Mouse (Mus musculus) G1E (cell line): ENCODE data around the gene Mks1. TPM values are rescaled to one million over a fixed set of nuclear protein-coding genes. Genes with fewer than 3 reads are reported as not detected.

Experiments used
- ATAC-seq: 2 replicates; pipeline ENCODE4 v1.8.0; 2016; ENCODE audit warnings: mild to moderate bottlenecking; ENCODE audit not compliant: insufficient number of reproducible peaks, poor library complexity, low FRiP score, severe bottlenecking; ENCODE audit errors: extremely low read depth
- DNase-seq: peaks from one replicate; pipeline ENCODE4 v3.0.0; 2012; ENCODE audit warnings: low spot score
- H3K27me3 ChIP-seq: 2 replicates; pipeline ENCODE4 v1.6.1; 2012; ENCODE audit warnings: mild to moderate bottlenecking, low read length, inconsistent platforms; ENCODE audit not compliant: insufficient read depth
- H3K36me3 ChIP-seq: replicated peaks from 2 replicates; pipeline ENCODE3; 2012; ENCODE audit warnings: mild to moderate bottlenecking, inconsistent platforms
- H3K4me1 ChIP-seq: 2 replicates; pipeline ENCODE4 v1.6.1; 2012; ENCODE audit warnings: low read depth, low read length, inconsistent platforms, mixed read lengths; ENCODE audit not compliant: insufficient read depth
- H3K4me3 ChIP-seq: 2 replicates; pipeline ENCODE4 v1.5.1; 2012; ENCODE audit warnings: low read depth, mild to moderate bottlenecking, inconsistent platforms, low read length, moderate library complexity, mixed read lengths
- H3K9me3 ChIP-seq: replicated peaks from 2 replicates; pipeline ENCODE4 v1.6.1; 2012; ENCODE audit warnings: inconsistent platforms
- CTCF ChIP-seq: IDR thresholded peaks from 2 replicates; pipeline ENCODE4 v1.5.1; 2012; ENCODE audit warnings: low read depth, low read length, inconsistent platforms, mixed read lengths
- GATA1 ChIP-seq: IDR thresholded peaks from 2 replicates; pipeline ENCODE4 v1.6.1; 2012; ENCODE audit warnings: borderline replicate concordance, low read length, inconsistent platforms, mixed read lengths
- GATA2 ChIP-seq: IDR thresholded peaks from 2 replicates; pipeline ENCODE4 v1.6.1; 2012; ENCODE audit warnings: low read depth, low read length, inconsistent platforms, borderline replicate concordance
- POLR2AphosphoS5 ChIP-seq: IDR thresholded peaks from 2 replicates; pipeline ENCODE4 v1.6.1; 2012; ENCODE audit warnings: low read depth, low read length, inconsistent platforms; ENCODE audit not compliant: insufficient replicate concordance
- TAL1 ChIP-seq: conservative IDR thresholded peaks from 2 replicates; pipeline ENCODE4 v1.6.1; 2012; ENCODE audit warnings: low read depth, low read length, inconsistent platforms, mixed read lengths
- polyA plus RNA-seq: library from polyadenylated mRNA; stranded (reverse); fragments of >175 nt; gene quantifications from 2 replicates; pipeline ENCODE4 v1.2.3, GENCODE M21; 2012
- total RNA-seq, 2 experiments: library from RNA; stranded (forward) in 1 of 2; stranded (reverse) in 1 of 2; fragments of 200-1000 nt in 1 of 2; fragments of >200 nt in 1 of 2; fragmentation: Nextera tagmentation in 1 of 2; gene quantifications; 2 replicates each; pipeline ENCODE4 v1.2.3; 2014 to 2017

Mks1 gene
- total and polyA plus RNA-seq, 3 experiments: 2.7 to 6.1 (median 3.7) TPM

- ATAC-seq (no peak), DNase-seq (no peak)
- H3K9me3 ChIP-seq: no peaks in the 10 kb centered on the region
- H3K4me3 ChIP-seq: no peak within 1 kb of the TSS
- H3K36me3 ChIP-seq: no peaks in the 10 kb centered on the region
- TF ChIP-seq TAL1: no peak
- TF ChIP-seq GATA2: no peak
- no peak for TF ChIP-seq CTCF
- peaks cover 20% of the 10 kb centered on the region for H3K27me3 ChIP-seq
- H3K4me1 ChIP-seq: no peaks in the 10 kb centered on the region
Observed at GRCm38 (mm10) chr11:87892168-87892567, 39.2 kb downstream of the Mks1 start, which contains the start of gene Olfr462. TSS of gene Olfr462 (minus strand) at chr11:87892268.

GRCm38 (mm10) chr11:87897287-87897686, 44.3 kb downstream of the Mks1 start, which contains the start of gene Olfr463:
TSS of gene Olfr463 (minus strand) at chr11:87897387.
- Histone ChIP-seq H3K4me3 (no peak within 1 kb of the TSS), H3K36me3 (no peaks in the 10 kb centered on the region), H3K9me3 (no peaks in the 10 kb centered on the region), H3K27me3 (peaks cover 22% of the 10 kb centered on the region), H3K4me1 (no peaks in the 10 kb centered on the region)
- no peak for DNase-seq
- ATAC-seq: no peak
- TF ChIP-seq POLR2AphosphoS5: no peak

- no peak for DNase-seq
- H3K27me3 ChIP-seq: peaks cover 12% of the 10 kb centered on the region
- TF ChIP-seq GATA1 (no peak), TAL1 (no peak), POLR2AphosphoS5 (no peak), CTCF (no peak), GATA2 (no peak)
Observed at GRCm38 (mm10) chr11:87904331-87904730, 51.3 kb downstream of the Mks1 start.

More at GRCm38 (mm10) chr11:87904331-87904730, 51.3 kb downstream of the Mks1 start:
- no peaks in the 10 kb centered on the region for H3K4me1 ChIP-seq
- H3K9me3 ChIP-seq: no peaks in the 10 kb centered on the region
- H3K4me3 ChIP-seq: no peak overlapping the region
- no peak for ATAC-seq
- H3K36me3 ChIP-seq: no peaks in the 10 kb centered on the region

Other genes with a start within 250 kb of the Mks1 start
- gene Hsf5, start 236.1 kb upstream of the Mks1 start, total RNA-seq (2014; fragmentation: Nextera tagmentation): 0.45 TPM in 1 of 2 replicates, not detected in the other
- gene Hsf5, start 236.1 kb upstream of the Mks1 start, total RNA-seq (2017): 0.05 and 0.06 TPM in 2 replicates
- not detected in 2 replicates for gene Hsf5, start 236.1 kb upstream of the Mks1 start, polyA plus RNA-seq
- gene Rnf43, start 190.5 kb upstream of the Mks1 start, total RNA-seq (2014; fragmentation: Nextera tagmentation): 28.4 and 31.1 TPM in 2 replicates
- gene Rnf43, start 190.5 kb upstream of the Mks1 start, total RNA-seq (2017): 13.9 and 14.8 TPM in 2 replicates
- 5.4 and 8.7 TPM in 2 replicates for gene Rnf43, start 190.5 kb upstream of the Mks1 start, polyA plus RNA-seq
- gene Supt4a, start 115.7 kb upstream of the Mks1 start, total RNA-seq (2014; fragmentation: Nextera tagmentation): 64.1 and 95.8 TPM in 2 replicates
- 155 and 172 TPM in 2 replicates for gene Supt4a, start 115.7 kb upstream of the Mks1 start, total RNA-seq (2017)
- 14.7 and 15.4 TPM in 2 replicates for gene Supt4a, start 115.7 kb upstream of the Mks1 start, polyA plus RNA-seq
- gene Tspoap1, start 92.7 kb upstream of the Mks1 start, total RNA-seq (2014; fragmentation: Nextera tagmentation): 3.9 and 9.9 TPM in 2 replicates
- gene Tspoap1, start 92.7 kb upstream of the Mks1 start, total RNA-seq (2017): 17.4 and 21.2 TPM in 2 replicates
- gene Tspoap1, start 92.7 kb upstream of the Mks1 start, polyA plus RNA-seq: 10.2 and 10.4 TPM in 2 replicates
- gene Mpo, start 59.6 kb upstream of the Mks1 start, total RNA-seq (2014; fragmentation: Nextera tagmentation): not detected in 2 replicates
- gene Mpo, start 59.6 kb upstream of the Mks1 start, total RNA-seq (2017): 0.05 and 0.70 TPM in 2 replicates
- gene Mpo, start 59.6 kb upstream of the Mks1 start, polyA plus RNA-seq: 1.6 and 1.7 TPM in 2 replicates
- gene Lpo, start 24.9 kb upstream of the Mks1 start, total RNA-seq (2014; fragmentation: Nextera tagmentation): not detected in 2 replicates
- not detected in 2 replicates for gene Lpo, start 24.9 kb upstream of the Mks1 start, total RNA-seq (2017)
- not detected in 2 replicates for gene Lpo, start 24.9 kb upstream of the Mks1 start, polyA plus RNA-seq
- gene Epx, start 22.3 kb downstream of the Mks1 start, total RNA-seq (2014; fragmentation: Nextera tagmentation): not detected in 2 replicates
- 0.29 TPM in 1 of 2 replicates, not detected in the other for gene Epx, start 22.3 kb downstream of the Mks1 start, total RNA-seq (2017)
- not detected in 2 replicates for gene Epx, start 22.3 kb downstream of the Mks1 start, polyA plus RNA-seq
- gene Olfr462, start 39.1 kb downstream of the Mks1 start, total RNA-seq (2014; fragmentation: Nextera tagmentation): not detected in 2 replicates
- 0.05 and 0.23 TPM in 2 replicates for gene Olfr462, start 39.1 kb downstream of the Mks1 start, total RNA-seq (2017)
- not detected in 2 replicates for gene Olfr462, start 39.1 kb downstream of the Mks1 start, polyA plus RNA-seq
- gene Olfr463, start 44.2 kb downstream of the Mks1 start, total RNA-seq (2014; fragmentation: Nextera tagmentation): not detected in 2 replicates
- gene Olfr463, start 44.2 kb downstream of the Mks1 start, total RNA-seq (2017): 0.06 TPM in 1 of 2 replicates, not detected in the other
- not detected in 2 replicates for gene Olfr463, start 44.2 kb downstream of the Mks1 start, polyA plus RNA-seq
- gene Olfr464, start 67.8 kb downstream of the Mks1 start, total RNA-seq (2014; fragmentation: Nextera tagmentation): not detected in 2 replicates
- 0.29 TPM in 1 of 2 replicates, not detected in the other for gene Olfr464, start 67.8 kb downstream of the Mks1 start, total RNA-seq (2017)
- not detected in 2 replicates for gene Olfr464, start 67.8 kb downstream of the Mks1 start, polyA plus RNA-seq
- gene Dynll2, start 134.3 kb downstream of the Mks1 start, total RNA-seq (2014; fragmentation: Nextera tagmentation): 10.4 and 12.3 TPM in 2 replicates
- gene Dynll2, start 134.3 kb downstream of the Mks1 start, total RNA-seq (2017): 13.2 and 17.4 TPM in 2 replicates
- gene Dynll2, start 134.3 kb downstream of the Mks1 start, polyA plus RNA-seq: 45.5 and 48.2 TPM in 2 replicates
- 241 and 257 TPM in 2 replicates for gene Srsf1, start 194.2 kb downstream of the Mks1 start, total RNA-seq (2014; fragmentation: Nextera tagmentation)
- 397 and 406 TPM in 2 replicates for gene Srsf1, start 194.2 kb downstream of the Mks1 start, total RNA-seq (2017)
- gene Srsf1, start 194.2 kb downstream of the Mks1 start, polyA plus RNA-seq: 293 and 298 TPM in 2 replicates
- gene Vezf1, start 215.1 kb downstream of the Mks1 start, total RNA-seq (2014; fragmentation: Nextera tagmentation): 78.3 and 90.9 TPM in 2 replicates
- 48.2 and 60.2 TPM in 2 replicates for gene Vezf1, start 215.1 kb downstream of the Mks1 start, total RNA-seq (2017)
- 15.8 and 16.8 TPM in 2 replicates for gene Vezf1, start 215.1 kb downstream of the Mks1 start, polyA plus RNA-seq
- gene Cuedc1, start 244.8 kb downstream of the Mks1 start, total RNA-seq (2014; fragmentation: Nextera tagmentation): 29.2 and 36.4 TPM in 2 replicates
- gene Cuedc1, start 244.8 kb downstream of the Mks1 start, total RNA-seq (2017): 16.7 and 18.9 TPM in 2 replicates
- gene Cuedc1, start 244.8 kb downstream of the Mks1 start, polyA plus RNA-seq: 29.6 and 31.7 TPM in 2 replicates